Mouse (Mus musculus) kidney, adult 2 months (tissue): ENCODE measurements at regions not wholly inside any gene's neighbourhood (a gene's known extent, or its start where the extent isn't known, plus 50 kb on each side); places are given as distances from the start of the nearest gene placed in this dataset.

Experiments used
- DNase-seq: peaks from one replicate; pipeline ENCODE4 v3.0.0; 2021
- H3K27ac ChIP-seq: fragments of 200-500 bp; 2 replicates; pipeline ENCODE4 v1.5.1; 2012; ENCODE audit warnings: low read depth, low read length, control low read depth, inconsistent platforms; ENCODE audit not compliant: insufficient read depth
- H3K27me3 ChIP-seq: fragments of 200-500 bp; replicated peaks from 2 replicates; pipeline ENCODE4 v1.6.1; 2012; ENCODE audit warnings: mild to moderate bottlenecking, moderate library complexity, low read length, inconsistent platforms; ENCODE audit not compliant: control insufficient read depth, insufficient read depth
- H3K36me3 ChIP-seq: fragments of 200-500 bp; 2 replicates; pipeline ENCODE4 v1.6.1; 2012; ENCODE audit warnings: mild to moderate bottlenecking, moderate library complexity, low read length, inconsistent platforms; ENCODE audit not compliant: control insufficient read depth, insufficient read depth
- H3K4me1 ChIP-seq: fragments of 200-500 bp; 2 replicates; pipeline ENCODE4 v1.6.1; 2011; ENCODE audit warnings: low read length; ENCODE audit not compliant: control insufficient read depth, insufficient read depth
- H3K4me3 ChIP-seq: fragments of 200-500 bp; 2 replicates; pipeline ENCODE4 v1.5.1; 2011; ENCODE audit warnings: mild to moderate bottlenecking, low read depth, low read length, control low read depth; ENCODE audit not compliant: insufficient read depth
- CTCF ChIP-seq: fragments of 200-500 bp; conservative IDR thresholded peaks from 2 replicates; pipeline ENCODE4 v1.5.1; 2011; ENCODE audit warnings: low read depth, mild to moderate bottlenecking, control low read depth, low read length, moderate library complexity, mixed read lengths; ENCODE audit not compliant: insufficient read depth, insufficient read length
- POLR2A ChIP-seq: fragments of 200-500 bp; IDR thresholded peaks from one replicate; pipeline ENCODE4 v1.6.1; 2011; ENCODE audit warnings: low read depth, low read length, control low read depth
- WGBS: fragments of 180-500 bp; shearing (Covaris S2); methylation state at CpG from one replicate; pipeline ENCODE4 v1.1.7; 2018; 5-methylcytosine and 5-hydroxymethylcytosine counted together

- no peaks in the 10 kb centered on the region for H3K27me3 ChIP-seq
- no peaks in the 10 kb centered on the region for H3K4me1 ChIP-seq
- H3K36me3 ChIP-seq, result no peaks in the 10 kb centered on the region
- H3K27ac ChIP-seq, result no peak overlapping the region
- WGBS, result 81% methylated on average over 4 of the region's 4 CpGs
- no peak for TF ChIP-seq POLR2A
- H3K4me3 ChIP-seq, result no peak overlapping the region
- no peak for DNase-seq
These were observed 554.5 kb upstream of the Adamts9 start for GRCm38 (mm10) chr6:93497824-93498223.

- no peak for DNase-seq
- no peak overlapping the region for H3K27ac ChIP-seq
- no peaks in the 10 kb centered on the region; the same call in 1 of the 2 replicates for H3K27me3 ChIP-seq
- H3K4me3 ChIP-seq, result no peak overlapping the region
- no peaks in the 10 kb centered on the region for H3K4me1 ChIP-seq
- 73% methylated on average over 2 of the region's 2 CpGs for WGBS
- no peaks in the 10 kb centered on the region for H3K36me3 ChIP-seq
- no peak for TF ChIP-seq CTCF
- TF ChIP-seq POLR2A, result no peak
These were observed 545.2 kb upstream of the Adamts9 start for GRCm38 (mm10) chr6:93488441-93488955.

- H3K4me3 ChIP-seq, result no peak overlapping the region
- DNase-seq, result no peak
- H3K36me3 ChIP-seq, result no peaks in the 10 kb centered on the region
- TF ChIP-seq CTCF (no peak), POLR2A (no peak)
- 94% methylated on average over 2 of the region's 2 CpGs for WGBS
- no peak overlapping the region for H3K27ac ChIP-seq
- H3K4me1 ChIP-seq, result no peaks in the 10 kb centered on the region
- no peaks in the 10 kb centered on the region for H3K27me3 ChIP-seq
These were observed 535.2 kb upstream of the Adamts9 start for GRCm38 (mm10) chr6:93478521-93478920.

DNA sequence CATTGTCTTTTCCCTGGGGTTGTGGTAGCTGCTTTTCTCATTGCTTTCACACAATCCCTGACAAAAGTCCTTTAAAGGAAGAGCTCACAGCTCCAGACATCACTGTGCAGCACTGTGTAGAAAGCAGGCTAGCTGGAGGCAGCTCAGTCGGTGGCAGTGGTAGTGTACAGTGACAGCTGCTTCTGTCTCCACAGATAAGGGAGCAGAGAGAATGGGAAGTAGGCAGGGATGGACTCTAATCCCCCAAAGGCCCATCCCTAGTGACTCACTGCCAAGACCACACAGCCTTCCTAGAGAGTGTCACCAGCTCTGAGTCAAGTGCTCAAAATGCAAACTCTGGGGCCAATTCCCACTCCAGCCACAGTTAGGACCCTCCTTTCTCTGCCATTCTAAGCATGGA lies 531.7 kb upstream of the Adamts9 start:
- Histone ChIP-seq H3K4me1 (no peaks in the 10 kb centered on the region), H3K36me3 (no peaks in the 10 kb centered on the region), H3K4me3 (no peak overlapping the region), H3K27ac (no peak overlapping the region), H3K27me3 (no peaks in the 10 kb centered on the region)
- no peak for DNase-seq
- WGBS, result 41% methylated on average over 1 of the region's 1 CpGs
- TF ChIP-seq CTCF, result no peak
- no peak for TF ChIP-seq POLR2A

GRCm38 (mm10) chr6:93467867-93468266 lies 524.6 kb upstream of the Adamts9 start:
- DNase-seq, result no peak
- no peak overlapping the region for H3K4me3 ChIP-seq
- TF ChIP-seq POLR2A (no peak), CTCF (no peak)
- no peak overlapping the region for H3K27ac ChIP-seq
- no peaks in the 10 kb centered on the region for H3K27me3 ChIP-seq
- H3K4me1 ChIP-seq, result no peaks in the 10 kb centered on the region
- no peaks in the 10 kb centered on the region for H3K36me3 ChIP-seq
- 94% methylated on average over 5 of the region's 5 CpGs for WGBS

DNA sequence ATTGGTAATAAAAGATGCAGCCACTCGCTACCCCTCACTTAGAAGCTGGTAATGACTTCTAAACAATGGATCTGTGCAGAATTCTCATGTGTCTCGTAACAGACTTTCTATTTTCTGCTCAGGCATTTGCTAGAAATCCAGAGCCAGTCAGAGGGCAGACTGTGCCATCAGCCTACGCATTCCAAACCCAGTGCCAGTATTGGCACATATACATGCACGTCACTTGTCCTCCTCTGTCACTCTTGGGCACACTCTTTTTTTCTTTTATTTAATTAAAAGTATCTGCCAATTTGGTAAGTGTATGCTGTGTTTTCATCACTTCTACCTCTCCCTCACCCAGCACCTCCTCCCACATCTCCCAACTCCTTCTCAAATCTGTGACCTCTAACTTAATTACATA lies 519.6 kb upstream of the Adamts9 start:
- DNase-seq, result no peak
- no peaks in the 10 kb centered on the region for H3K4me1 ChIP-seq
- no peaks in the 10 kb centered on the region for H3K27me3 ChIP-seq
- no peak overlapping the region for H3K27ac ChIP-seq
- no peak overlapping the region for H3K4me3 ChIP-seq
- no peaks in the 10 kb centered on the region for H3K36me3 ChIP-seq
- TF ChIP-seq CTCF, result no peak
- no peak for TF ChIP-seq POLR2A
- 88% methylated on average over 4 of the region's 4 CpGs for WGBS

- Histone ChIP-seq H3K36me3 (no peaks in the 10 kb centered on the region), H3K27ac (no peak overlapping the region), H3K4me3 (no peak overlapping the region), H3K27me3 (no peaks in the 10 kb centered on the region), H3K4me1 (no peaks in the 10 kb centered on the region)
- TF ChIP-seq CTCF (no peak), POLR2A (no peak)
- DNase-seq, result no peak
- 97% methylated on average over 3 of the region's 3 CpGs for WGBS
These were observed 518.1 kb upstream of the Adamts9 start for GRCm38 (mm10) chr6:93461374-93461773.

DNA sequence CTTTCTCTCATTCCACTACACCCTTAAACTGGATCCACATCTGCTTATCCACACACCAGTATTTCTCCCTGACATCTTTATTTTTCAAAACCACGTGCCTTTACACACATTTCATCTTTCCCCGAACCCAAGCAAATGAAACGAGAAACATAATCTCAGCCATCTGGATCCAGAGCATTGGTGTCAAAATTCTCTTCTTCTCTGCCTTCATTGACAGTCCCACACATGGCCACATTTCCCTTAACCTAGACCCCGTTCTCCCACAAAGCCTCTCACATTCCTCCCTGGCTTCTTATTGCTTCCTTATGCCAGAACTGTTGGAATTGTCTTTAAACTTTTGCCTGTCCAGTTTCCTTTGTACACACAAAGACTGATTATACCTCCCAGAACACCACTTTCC lies 514.3 kb upstream of the Adamts9 start:
- no peak for DNase-seq
- no peaks in the 10 kb centered on the region for H3K36me3 ChIP-seq
- H3K27ac ChIP-seq, result no peak overlapping the region
- no peak overlapping the region for H3K4me3 ChIP-seq
- 45% methylated on average over 4 of the region's 4 CpGs for WGBS
- no peak for TF ChIP-seq POLR2A
- TF ChIP-seq CTCF, result no peak
- no peaks in the 10 kb centered on the region for H3K27me3 ChIP-seq
- no peaks in the 10 kb centered on the region for H3K4me1 ChIP-seq
